Mouse (Mus musculus): Measurements from ENCODE around the gene Fbxw9. TPM values are rescaled to one million over a fixed set of nuclear protein-coding genes. Genes with fewer than 3 reads are reported as not detected.

Gene Fbxw9
- total RNA-seq (2023), result 4.7 and 10.4 TPM in 2 replicates

GRCm38 (mm10) chr8:85059879-85060616, at the start of gene Fbxw9:
Fbxw9 (plus strand) TSS chr8:85060055.

GRCm38 (mm10) chr8:85014431-85014830, 45.4 kb upstream of the Fbxw9 start, which contains the start of gene Best2:
Best2 (minus strand) TSS chr8:85014531.

GRCm38 (mm10) chr8:85025098-85025932, 34.5 kb upstream of the Fbxw9 start, which contains the start of gene Asna1:
Asna1 (minus strand) TSS chr8:85025281.

GRCm38 (mm10) chr8:85026670-85027515, 33.0 kb upstream of the Fbxw9 start, which contains the start of gene Trir:
Trir (plus strand) TSS chr8:85026823.

GRCm38 (mm10) chr8:85036718-85037365, 23.0 kb upstream of the Fbxw9 start, which contains the start of gene Tnpo2:
Tnpo2 (plus strand) TSS chr8:85036915.

GRCm38 (mm10) chr8:85067982-85068381, 8.1 kb downstream of the Fbxw9 start, which contains the start of gene Gm5741:
Gm5741 (minus strand) TSS chr8:85067982.

GRCm38 (mm10) chr8:85071514-85072281, 11.8 kb downstream of the Fbxw9 start, which contains the start of gene Dhps:
Dhps (plus strand) TSS chr8:85071757.

GRCm38 (mm10) chr8:85080532-85081215, 20.8 kb downstream of the Fbxw9 start, which contains the start of gene Wdr83os:
Wdr83os (plus strand) TSS chr8:85080740.

GRCm38 (mm10) chr8:85081216-85081555, 21.3 kb downstream of the Fbxw9 start, which contains the start of gene Wdr83:
Wdr83 (minus strand) TSS chr8:85081306.

GRCm38 (mm10) chr8:85083108-85083813, 23.4 kb downstream of the Fbxw9 start, which contains the start of gene Man2b1:
Man2b1 (plus strand) TSS chr8:85083270.

Other genes with a start within 250 kb of the Fbxw9 start
- 0.38 and 1.1 TPM in 2 replicates for gene Dand5, start 237.2 kb upstream of the Fbxw9 start, total RNA-seq (2023)
- 4.2 and 5.3 TPM in 2 replicates for gene Gadd45gip1, start 228.5 kb upstream of the Fbxw9 start, total RNA-seq (2023)
- gene Rad23a, start 219.4 kb upstream of the Fbxw9 start, total RNA-seq (2023), result 23.0 and 25.5 TPM in 2 replicates
- gene Calr, start 213.1 kb upstream of the Fbxw9 start, total RNA-seq (2023), result 301 and 316 TPM in 2 replicates
- gene Farsa, start 203.1 kb upstream of the Fbxw9 start, total RNA-seq (2023), result 26.9 and 37.7 TPM in 2 replicates
- 7.3 and 11.1 TPM in 2 replicates for gene Syce2, start 187.9 kb upstream of the Fbxw9 start, total RNA-seq (2023)
- gene Gcdh, start 166.1 kb upstream of the Fbxw9 start, total RNA-seq (2023), result 5.3 and 5.7 TPM in 2 replicates
- gene Klf1, start 158.1 kb upstream of the Fbxw9 start, total RNA-seq (2023), result 1.0 TPM in 1 of 2 replicates, not detected in the other
- 15.4 and 20.9 TPM in 2 replicates for gene Dnase2a, start 151.5 kb upstream of the Fbxw9 start, total RNA-seq (2023)
- gene Mast1, start 122.7 kb upstream of the Fbxw9 start, total RNA-seq (2023), result 0.09 and 0.70 TPM in 2 replicates
- gene Rtbdn, start 113.1 kb upstream of the Fbxw9 start, total RNA-seq (2023), result not detected in 2 replicates
- not detected in 2 replicates for gene Gm49661, start 90.6 kb upstream of the Fbxw9 start, total RNA-seq (2023)
- gene Prdx2, start 90.5 kb upstream of the Fbxw9 start, total RNA-seq (2023), result 32.5 and 39.5 TPM in 2 replicates
- 19.9 and 24.8 TPM in 2 replicates for gene Rnaseh2a, start 90.3 kb upstream of the Fbxw9 start, total RNA-seq (2023)
- gene Junb, start 81.3 kb upstream of the Fbxw9 start, total RNA-seq (2023), result 1,149 and 1,207 TPM in 2 replicates
- gene Hook2, start 69.5 kb upstream of the Fbxw9 start, total RNA-seq (2023), result 0.54 and 1.8 TPM in 2 replicates
- gene Best2, start 45.5 kb upstream of the Fbxw9 start, total RNA-seq (2023), result not detected in 2 replicates
- gene Asna1, start 34.8 kb upstream of the Fbxw9 start, total RNA-seq (2023), result 53.9 and 55.6 TPM in 2 replicates
- gene Trir, start 33.2 kb upstream of the Fbxw9 start, total RNA-seq (2023), result 154 and 161 TPM in 2 replicates
- gene Tnpo2, start 23.1 kb upstream of the Fbxw9 start, total RNA-seq (2023), result 28.2 and 28.5 TPM in 2 replicates
- gene Gm5741, start 7.9 kb downstream of the Fbxw9 start, total RNA-seq (2023), result not detected in 2 replicates
- gene Dhps, start 11.7 kb downstream of the Fbxw9 start, total RNA-seq (2023), result 37.9 and 52.8 TPM in 2 replicates
- gene Wdr83os, start 20.7 kb downstream of the Fbxw9 start, total RNA-seq (2023), result 28.6 and 31.0 TPM in 2 replicates
- 8.1 and 13.9 TPM in 2 replicates for gene Wdr83, start 21.3 kb downstream of the Fbxw9 start, total RNA-seq (2023)
- 289 and 376 TPM in 2 replicates for gene Man2b1, start 23.2 kb downstream of the Fbxw9 start, total RNA-seq (2023)
- not detected in 2 replicates for gene Zfp791, start 63.0 kb downstream of the Fbxw9 start, total RNA-seq (2023)
- not detected in 2 replicates for gene Cks1brt, start 91.9 kb downstream of the Fbxw9 start, total RNA-seq (2023)
- not detected in 2 replicates for gene Olfr371, start 165.9 kb downstream of the Fbxw9 start, total RNA-seq (2023)
- 32.2 and 43.4 TPM in 2 replicates for gene Orc6, start 239.6 kb downstream of the Fbxw9 start, total RNA-seq (2023)
- 82.6 and 92.7 TPM in 2 replicates for gene Vps35, start 239.7 kb downstream of the Fbxw9 start, total RNA-seq (2023)